17 mouse cellular contexts compared by ENCODE assay signal in genomic region chr11:114248261-114248898, GRCm38 (mm10).
DNase-seq lines count a peak whose midpoint lies in the region; ATAC-seq lines count a peak whose summit lies in the region.
"Had no signal": no experiment of that assay in that cellular context is flagged by ENCODE, and none has a peak within 500 bp of the region (broad histone marks: within the 10 kb centered on the region; RNA-seq: fewer than 3 reads in every experiment).

No protein-coding gene starts in this region.

- no peaks in the 10 kb centered on the region for H3K4me1 ChIP-seq in hindbrain, embryonic 14.5 days (replicated peaks; ENCODE audit: control insufficient read depth, insufficient read depth, low read length)
- H3K4me1 ChIP-seq in hindbrain, embryonic 11.5 days (replicated peaks; ENCODE audit: control insufficient read depth, insufficient read depth, low read length): no peaks in the 10 kb centered on the region
- H3K4me1 ChIP-seq: neural tube, embryonic 12.5 days had no signal

- WGBS in hindbrain, embryonic 14.5 days: 74% methylated on average over 4 of the region's 4 CpGs
- WGBS in hindbrain, embryonic 11.5 days: 86% methylated on average over 4 of the region's 4 CpGs

- no peak overlapping the region for H3K27ac ChIP-seq in hindbrain, embryonic 14.5 days
- no peak overlapping the region for H3K27ac ChIP-seq in hindbrain, embryonic 11.5 days (ENCODE audit: low read depth, low read length)
- H3K27ac ChIP-seq: embryonic facial prominence, embryonic 10.5 days; liver, embryonic 12.5 days; midbrain, embryonic 15.5 days; neural tube, embryonic 12.5 days; stomach, postnatal 0 days had no signal

- no peak for ATAC-seq in hindbrain, embryonic 14.5 days (ENCODE audit: low FRiP score)
- no peak for ATAC-seq in hindbrain, embryonic 11.5 days (ENCODE audit: low FRiP score)
- ATAC-seq: lung, postnatal 0 days; midbrain, embryonic 15.5 days had no signal

- H3K9me3 ChIP-seq in hindbrain, embryonic 14.5 days (ENCODE audit: control insufficient read depth, low read length): no peaks in the 10 kb centered on the region
- no peaks in the 10 kb centered on the region for H3K9me3 ChIP-seq in hindbrain, embryonic 11.5 days (ENCODE audit: control insufficient read depth, low read length)
- H3K9me3 ChIP-seq: embryonic facial prominence, embryonic 10.5 days; liver, embryonic 12.5 days; midbrain, embryonic 15.5 days; neural tube, embryonic 12.5 days had no signal

- H3K27me3 ChIP-seq in hindbrain, embryonic 14.5 days (ENCODE audit: control insufficient read depth, insufficient read depth, low read length): no peaks in the 10 kb centered on the region
- no peaks in the 10 kb centered on the region for H3K27me3 ChIP-seq in hindbrain, embryonic 11.5 days (ENCODE audit: control insufficient read depth, insufficient read depth, low read length)
- H3K27me3 ChIP-seq: midbrain, embryonic 15.5 days; neural tube, embryonic 12.5 days had no signal

- peak; percentile 9 for DNase-seq in adrenal gland, postnatal 10 days
- DNase-seq in adrenal gland, postnatal 25 days: no peak
- peak; percentile 21 for DNase-seq in heart, postnatal 4 days
- DNase-seq in heart, postnatal 25 days (ENCODE audit: low spot score): no peak
- DNase-seq in testis, postnatal 10 days (ENCODE audit: low spot score): peak; percentile 46
- no peak for DNase-seq in testis, postnatal 14 days (ENCODE audit: low spot score)
- DNase-seq in hindbrain, embryonic 14.5 days (ENCODE audit: low spot score): no peak
- DNase-seq in hindbrain, embryonic 11.5 days (ENCODE audit: low spot score): no peak
- DNase-seq: cerebellum, adult 8-10 months; spleen, adult 18-20 months had no signal

- H3K9ac ChIP-seq in hindbrain, embryonic 14.5 days: no peak overlapping the region
- H3K9ac ChIP-seq in hindbrain, embryonic 11.5 days (ENCODE audit: low read depth, low read length): no peak overlapping the region
- H3K9ac ChIP-seq: liver, embryonic 12.5 days; midbrain, embryonic 15.5 days; neural tube, embryonic 12.5 days had no signal

- intact Hi-C loops in heart, postnatal 25 days (cut with DNase I): no loop called here

- no peaks in the 10 kb centered on the region for H3K36me3 ChIP-seq in hindbrain, embryonic 14.5 days (replicated peaks; ENCODE audit: control insufficient read depth, insufficient read depth)
- H3K36me3 ChIP-seq in hindbrain, embryonic 11.5 days (ENCODE audit: control insufficient read depth, insufficient read depth, low read length): no peaks in the 10 kb centered on the region
- H3K36me3 ChIP-seq: embryonic facial prominence, embryonic 10.5 days; liver, embryonic 12.5 days; midbrain, embryonic 15.5 days; neural tube, embryonic 12.5 days had no signal

- no peak overlapping the region for H3K4me2 ChIP-seq in hindbrain, embryonic 14.5 days (replicated peaks)
- no peak overlapping the region for H3K4me2 ChIP-seq in hindbrain, embryonic 11.5 days (replicated peaks; ENCODE audit: low read depth, low read length)
- H3K4me2 ChIP-seq: heart, embryonic 11.5 days; liver, embryonic 12.5 days; midbrain, embryonic 15.5 days; neural tube, embryonic 12.5 days had no signal

- no peak overlapping the region for H3K4me3 ChIP-seq in hindbrain, embryonic 14.5 days (replicated peaks; ENCODE audit: low read length)
- H3K4me3 ChIP-seq in hindbrain, embryonic 11.5 days (ENCODE audit: low read depth, low read length): no peak overlapping the region
- H3K4me3 ChIP-seq: embryonic facial prominence, embryonic 10.5 days; liver, embryonic 12.5 days; midbrain, embryonic 15.5 days; neural tube, embryonic 12.5 days had no signal

Comparison
In these comparisons a context has a peak if more than half of its experiments do, and no peak if none do; other contexts are left out.
1. DNase-seq: peak in adrenal gland, postnatal 10 days (single experiment), heart, postnatal 4 days (single experiment) and testis, postnatal 10 days (single experiment); none in adrenal gland, postnatal 25 days (single experiment), heart, postnatal 25 days (single experiment), testis, postnatal 14 days (single experiment), hindbrain, embryonic 14.5 days (single experiment) and hindbrain, embryonic 11.5 days (single experiment).